Mouse (Mus musculus) myocyte (in vitro differentiated cells): ENCODE data around the gene Tmem189. TPM values are rescaled to one million over a fixed set of nuclear protein-coding genes. Genes with fewer than 3 reads are reported as not detected.

Source experiments
- H3K27me3 ChIP-seq: one replicate; pipeline ENCODE4 v1.6.1; 2011; ENCODE audit not compliant: control insufficient read depth, insufficient read depth, insufficient read length
- H3K36me3 ChIP-seq: one replicate; pipeline ENCODE4 v1.6.1; 2011; ENCODE audit not compliant: control insufficient read depth, insufficient read depth
- H3K4me2 ChIP-seq: one replicate; pipeline ENCODE4 v1.6.1; 2011; ENCODE audit warnings: low read depth, control low read depth
- H3K4me3 ChIP-seq: one replicate; pipeline ENCODE4 v1.5.1; 2011; ENCODE audit warnings: mild to moderate bottlenecking, control low read depth, moderate library complexity
- H3K79me2 ChIP-seq: one replicate; pipeline ENCODE4 v1.6.1; 2011; ENCODE audit not compliant: control insufficient read depth, insufficient read depth
- H3ac ChIP-seq: one replicate; pipeline ENCODE4 v1.6.1; 2011; ENCODE audit not compliant: control insufficient read depth, insufficient read length
- CEBPB ChIP-seq: IDR thresholded peaks from 2 replicates; pipeline ENCODE4 v1.6.1; 2011; ENCODE audit warnings: mild to moderate bottlenecking, moderate library complexity; ENCODE audit not compliant: poor library complexity, insufficient read depth, severe bottlenecking
- E2F4 ChIP-seq: IDR thresholded peaks from one replicate; pipeline ENCODE4 v1.6.1; 2011; ENCODE audit warnings: mild to moderate bottlenecking, control low read depth, moderate library complexity; ENCODE audit not compliant: insufficient read depth
- MAX ChIP-seq: IDR thresholded peaks from one replicate; pipeline ENCODE4 v1.6.1; 2011; ENCODE audit warnings: low read depth, mild to moderate bottlenecking, control low read depth
- MYOD1 ChIP-seq, 3 experiments: IDR thresholded peaks; one replicate each; pipeline ENCODE4 v1.6.1; 2011; ENCODE audit warnings: control low read depth in 2 of 3, low read depth in 2 of 3, mild to moderate bottlenecking in 2 of 3, moderate library complexity in 1 of 3; ENCODE audit not compliant: insufficient read length in 2 of 3, control insufficient read depth in 1 of 3
- MYOG ChIP-seq, 3 experiments: IDR thresholded peaks; one replicate each; pipeline ENCODE4 v1.6.1; 2011; ENCODE audit warnings: control low read depth in 2 of 3, low read depth in 2 of 3, mild to moderate bottlenecking in 2 of 3; ENCODE audit not compliant: insufficient read length in 2 of 3, control insufficient read depth in 1 of 3, insufficient read depth in 1 of 3
- POLR2A ChIP-seq: IDR thresholded peaks from one replicate; pipeline ENCODE4 v1.6.1; 2011; ENCODE audit warnings: low read depth, mild to moderate bottlenecking, control low read depth, moderate library complexity; ENCODE audit not compliant: insufficient read length
- POLR2AphosphoS2 ChIP-seq: IDR thresholded peaks from one replicate; pipeline ENCODE4 v1.6.1; 2011; ENCODE audit warnings: low read depth, control low read depth; ENCODE audit not compliant: insufficient read length
- REST ChIP-seq: IDR thresholded peaks from one replicate; pipeline ENCODE4 v1.6.1; 2011; ENCODE audit warnings: mild to moderate bottlenecking, control low read depth, moderate library complexity; ENCODE audit not compliant: insufficient read depth, insufficient read length
- SRF ChIP-seq: IDR thresholded peaks from one replicate; pipeline ENCODE4 v1.6.1; 2011; ENCODE audit warnings: low read depth; ENCODE audit not compliant: control insufficient read depth, insufficient read length
- TCF12 ChIP-seq: IDR thresholded peaks from one replicate; pipeline ENCODE4 v1.6.1; 2011; ENCODE audit warnings: mild to moderate bottlenecking, control low read depth; ENCODE audit not compliant: poor library complexity, insufficient read depth, severe bottlenecking
- TCF3 ChIP-seq: IDR thresholded peaks from one replicate; pipeline ENCODE4 v1.6.1; 2011; ENCODE audit warnings: low read depth, control low read depth; ENCODE audit not compliant: insufficient read length
- USF1 ChIP-seq: IDR thresholded peaks from one replicate; pipeline ENCODE4 v1.6.1; 2011; ENCODE audit warnings: low read depth, mild to moderate bottlenecking, control low read depth, moderate library complexity
- polyA plus RNA-seq: library from polyadenylated mRNA; unstranded; fragments of >200 nt; fragmentation: generic; extraction: Trizol; gene quantifications from one replicate; pipeline ENCODE4 v1.2.1, GENCODE M21; 2012; ENCODE audit warnings: missing spikeins

Gene Tmem189
- polyA plus RNA-seq, 1 experiment, result 91.9 TPM

GRCm38 (mm10) chr2:167656629-167657478 lies 32.8 kb downstream of the Tmem189 start:
- Histone ChIP-seq H3K36me3 (peaks cover 8% of the 10 kb centered on the region), H3K4me2 (peak overlapping the region; percentile 29), H3K4me3 (no peak overlapping the region), H3K27me3 (no peaks in the 10 kb centered on the region), H3ac (no peak overlapping the region), H3K79me2 (peaks cover 50% of the 10 kb centered on the region)
- no peak for TF ChIP-seq CEBPB
- peak; percentile 31 for TF ChIP-seq POLR2A
- peak in 2 of 3 experiments; percentile 54 to 92 for TF ChIP-seq MYOD1 (IDR thresholded peaks at IDR 0.05; ENCODE audit: control insufficient read depth in 1 of 3, insufficient read length in 2 of 3, low read depth in 2 of 3)
- no peak for TF ChIP-seq SRF
- TF ChIP-seq E2F4, result no peak
- TF ChIP-seq MYOG (IDR thresholded peaks at IDR 0.05; ENCODE audit: control insufficient read depth in 1 of 3, insufficient read depth in 1 of 3, insufficient read length in 2 of 3, low read depth in 2 of 3), result peak; percentile 61 to 89 (median 69)

GRCm38 (mm10) chr2:167654911-167655600 lies 34.6 kb downstream of the Tmem189 start:
- Histone ChIP-seq H3K36me3 (peaks cover 8% of the 10 kb centered on the region), H3K4me2 (no peak overlapping the region)
- TF ChIP-seq CEBPB (no peak), E2F4 (no peak), MAX (no peak), POLR2A (no peak), TCF12 (no peak), SRF (no peak), MYOD1 (IDR thresholded peaks at IDR 0.05; ENCODE audit: control insufficient read depth in 1 of 3, insufficient read length in 2 of 3, low read depth in 2 of 3) (no peak), REST (no peak), USF1 (no peak), MYOG (IDR thresholded peaks at IDR 0.05; ENCODE audit: control insufficient read depth in 1 of 3, insufficient read depth in 1 of 3, insufficient read length in 2 of 3, low read depth in 2 of 3) (no peak), TCF3 (no peak), POLR2AphosphoS2 (no peak)

GRCm38 (mm10) chr2:167652694-167653093 lies 36.9 kb downstream of the Tmem189 start:
- H3ac ChIP-seq, result no peak overlapping the region
- H3K27me3 ChIP-seq, result no peaks in the 10 kb centered on the region
- H3K79me2 ChIP-seq, result peaks cover 23% of the 10 kb centered on the region
- H3K4me2 ChIP-seq, result no peak overlapping the region
- TF ChIP-seq REST (no peak), POLR2AphosphoS2 (no peak), MYOG (IDR thresholded peaks at IDR 0.05; ENCODE audit: control insufficient read depth in 1 of 3, insufficient read depth in 1 of 3, insufficient read length in 2 of 3, low read depth in 2 of 3) (no peak), TCF3 (no peak), E2F4 (no peak), USF1 (no peak), MAX (no peak), POLR2A (no peak)
- no peak overlapping the region for H3K4me3 ChIP-seq
- peaks cover 13% of the 10 kb centered on the region for H3K36me3 ChIP-seq

More at GRCm38 (mm10) chr2:167654911-167655600, 34.6 kb downstream of the Tmem189 start:
- H3K79me2 ChIP-seq, result peaks cover 40% of the 10 kb centered on the region
- no peak overlapping the region for H3K4me3 ChIP-seq
- H3K27me3 ChIP-seq, result no peaks in the 10 kb centered on the region
- H3ac ChIP-seq, result no peak overlapping the region

GRCm38 (mm10) chr2:167651622-167652021 lies 38.0 kb downstream of the Tmem189 start:
- Histone ChIP-seq H3K4me2 (no peak overlapping the region), H3K36me3 (peaks cover 13% of the 10 kb centered on the region), H3K4me3 (no peak overlapping the region), H3ac (no peak overlapping the region), H3K27me3 (no peaks in the 10 kb centered on the region), H3K79me2 (peaks cover 13% of the 10 kb centered on the region)
- TF ChIP-seq E2F4 (no peak), MAX (no peak), CEBPB (no peak), USF1 (no peak), MYOD1 (IDR thresholded peaks at IDR 0.05; ENCODE audit: control insufficient read depth in 1 of 3, insufficient read length in 2 of 3, low read depth in 2 of 3) (no peak), MYOG (IDR thresholded peaks at IDR 0.05; ENCODE audit: control insufficient read depth in 1 of 3, insufficient read depth in 1 of 3, insufficient read length in 2 of 3, low read depth in 2 of 3) (no peak), SRF (no peak), POLR2A (no peak), TCF12 (no peak), POLR2AphosphoS2 (no peak), TCF3 (no peak), REST (no peak)
